Mouse (Mus musculus) bone marrow macrophage, adult 2 months (primary cell): ENCODE data around the gene Camk2d.

Experiments
- CTCF ChIP-seq: IDR thresholded peaks from 2 replicates; pipeline ENCODE4 v1.5.1; 2012; ENCODE audit warnings: low read depth, mild to moderate bottlenecking, low read length, moderate library complexity
- POLR2A ChIP-seq: IDR thresholded peaks from 2 replicates; pipeline ENCODE4 v1.6.1; 2012; ENCODE audit warnings: mild to moderate bottlenecking, low read depth, low read length, borderline replicate concordance

- TF ChIP-seq CTCF (no peak), POLR2A (no peak)
These were observed 92.4 kb downstream of the Camk2d start for GRCm38 (mm10) chr3:126688516-126688915.
